Mouse (Mus musculus) kidney, adult 8-10 months (tissue): ENCODE measurements around the gene Vmn1r231.

ENCODE experiments used
- DNase-seq, 2 experiments: peaks; one replicate each; pipeline ENCODE4 v3.0.0; 2022

Vmn1r231 gene

GRCm38 (mm10) chr17:20904991-20905390 lies at the start of gene Vmn1r231:
TSS of gene Vmn1r231 (minus strand) at chr17:20905091.
- no peak for DNase-seq

GRCm38 (mm10) chr17:20946636-20947035 lies 41.7 kb upstream of the Vmn1r231 start:
- no peak for DNase-seq

- peak; percentile 11 to 14 for DNase-seq
Observed at GRCm38 (mm10) chr17:20946026-20946565, 41.2 kb upstream of the Vmn1r231 start.

GRCm38 (mm10) chr17:20944985-20945891 lies 40.3 kb upstream of the Vmn1r231 start, which contains the start of gene Ppp2r1a:
TSS of gene Ppp2r1a (plus strand) at chr17:20945311.
- DNase-seq, result peak; percentile 100

GRCm38 (mm10) chr17:20944226-20944625 lies 39.3 kb upstream of the Vmn1r231 start:
- DNase-seq, result no peak

GRCm38 (mm10) chr17:20919614-20920013 lies 14.7 kb upstream of the Vmn1r231 start, which contains the start of gene Vmn1r232:
TSS of gene Vmn1r232 (minus strand) at chr17:20919714.
- DNase-seq, result no peak

GRCm38 (mm10) chr17:20840144-20840543 lies 64.7 kb downstream of the Vmn1r231 start, which contains the start of gene Vmn1r230:
TSS of gene Vmn1r230 (plus strand) at chr17:20840444.
- DNase-seq, result no peak
